Comparison of ENCODE assay signal across 21 mouse cellular contexts in genomic region chr10:4943148-4943547, GRCm38 (mm10).
"Had no signal": no experiment of that assay in that cellular context is flagged by ENCODE, and none has a peak within 500 bp of the region (broad histone marks: within the 10 kb centered on the region; RNA-seq: fewer than 3 reads in every experiment).

No protein-coding gene starts in this region.

- DNase-seq: gastrocnemius, postnatal 10 days; heart, postnatal 10 days; heart, postnatal 4 days; kidney, adult 18-20 months; kidney, adult 8-10 months; kidney, postnatal 10 days; kidney, postnatal 25 days; kidney, postnatal 4 days; liver; liver, embryonic 13.5 days had no signal

- H3K36me3 ChIP-seq: heart, embryonic 10.5 days; heart, embryonic 12.5 days; hindbrain, embryonic 10.5 days; hindbrain, embryonic 12.5 days; intestine, embryonic 15.5 days; limb, embryonic 10.5 days; limb, embryonic 12.5 days; liver, embryonic 13.5 days; liver, embryonic 15.5 days had no signal

- H3K9me3 ChIP-seq: heart, embryonic 10.5 days; heart, embryonic 12.5 days; hindbrain, embryonic 10.5 days; hindbrain, embryonic 12.5 days; intestine, embryonic 15.5 days; limb, embryonic 10.5 days; limb, embryonic 12.5 days; liver, embryonic 13.5 days; liver, embryonic 15.5 days had no signal

- H3K4me1 ChIP-seq: heart, embryonic 10.5 days; heart, embryonic 12.5 days; hindbrain, embryonic 10.5 days; hindbrain, embryonic 12.5 days; intestine, embryonic 15.5 days; limb, embryonic 10.5 days; limb, embryonic 12.5 days; liver, embryonic 13.5 days; liver, embryonic 15.5 days had no signal

- H3K27me3 ChIP-seq: heart, embryonic 12.5 days; hindbrain, embryonic 12.5 days; intestine, embryonic 15.5 days; limb, embryonic 12.5 days; liver, embryonic 13.5 days; liver, embryonic 15.5 days had no signal

- H3K4me3 ChIP-seq: heart, embryonic 10.5 days; heart, embryonic 12.5 days; hindbrain, embryonic 10.5 days; hindbrain, embryonic 12.5 days; intestine, embryonic 15.5 days; layer of hippocampus, adult 2 months; left cerebral cortex, adult 2 months; limb, embryonic 10.5 days; limb, embryonic 12.5 days; liver, embryonic 13.5 days; liver, embryonic 15.5 days had no signal

- H3K27ac ChIP-seq: heart, embryonic 10.5 days; hindbrain, embryonic 10.5 days; hindbrain, embryonic 12.5 days; hindbrain, embryonic 14.5 days; intestine, embryonic 15.5 days; left cerebral cortex, adult 2 months; limb, embryonic 10.5 days; limb, embryonic 12.5 days; liver, embryonic 13.5 days; liver, embryonic 15.5 days had no signal
